Mouse (Mus musculus) macrophage (primary cell): Measurements from ENCODE around the gene Snai1. TPM values are rescaled to one million over a fixed set of nuclear protein-coding genes. Genes with fewer than 3 reads are reported as not detected.

Experiments used
- H3K27ac ChIP-seq: fragments of 350-480 bp; formaldehyde crosslinking; 2 replicates; pipeline ENCODE4 v1.9.0; 2021
- H3K36me3 ChIP-seq: fragments of 350-480 bp; formaldehyde crosslinking; 2 replicates; pipeline ENCODE4 v1.9.0; 2021; ENCODE audit errors: inconsistent target
- H3K4me3 ChIP-seq: fragments of 350-480 bp; formaldehyde crosslinking; 2 replicates; pipeline ENCODE4 v1.9.0; 2021; ENCODE audit errors: inconsistent target
- H3K79me2 ChIP-seq: fragments of 350-480 bp; formaldehyde crosslinking; 2 replicates; pipeline ENCODE4 v1.9.0; 2021; ENCODE audit errors: inconsistent target
- WGBS: methylation state at CpG from one replicate; pipeline ENCODE4 v1.1.7; 2026; ENCODE audit warnings: inconsistent platforms; ENCODE audit not compliant: missing documents; 5-methylcytosine and 5-hydroxymethylcytosine counted together
- polyA plus RNA-seq: library from polyadenylated mRNA; stranded (reverse); fragments of 250-400 nt; gene quantifications from 3 replicates; pipeline ENCODE4 v1.2.4, GENCODE M21; 2018; ENCODE audit warnings: inconsistent platforms

Gene Snai1
- polyA plus RNA-seq, 1 experiment from 2014 or later: not detected

DNA sequence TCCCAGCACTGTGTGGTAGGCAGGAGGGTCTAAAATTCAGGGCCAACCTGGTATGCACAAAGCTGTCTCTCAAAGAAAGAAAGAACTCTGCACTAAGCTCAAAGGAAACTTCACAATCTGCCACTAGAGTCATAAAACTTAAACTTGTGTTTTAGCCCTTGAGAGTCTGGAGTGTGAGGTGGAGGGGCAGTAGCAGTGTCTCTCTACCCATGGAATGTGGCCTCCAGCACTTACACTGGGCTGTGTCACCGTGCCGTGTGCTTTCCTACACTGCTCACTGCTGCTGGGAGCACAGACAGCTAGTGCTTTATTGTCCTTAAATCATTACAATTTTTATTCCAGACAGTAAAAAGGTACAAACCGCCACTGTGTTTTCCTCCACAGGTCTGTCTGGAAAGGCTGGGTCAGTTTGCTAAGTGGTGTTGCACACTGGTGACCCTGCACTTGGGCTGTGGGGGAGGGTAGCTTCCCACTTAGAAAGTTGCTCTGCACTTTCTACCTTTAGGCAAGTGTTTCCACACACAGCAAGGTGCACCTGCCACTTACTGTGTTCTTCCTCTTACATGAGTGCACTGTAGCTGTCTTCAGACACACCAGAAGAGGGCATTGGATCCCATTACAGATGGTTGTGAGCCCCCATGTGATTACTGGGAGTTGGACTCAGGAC lies 30.1 kb upstream of the Snai1 start:
- Histone ChIP-seq H3K4me3 (no peak overlapping the region), H3K79me2 (peaks cover 91% of the 10 kb centered on the region), H3K36me3 (peaks cover 64% of the 10 kb centered on the region), H3K27ac (no peak overlapping the region)
- 95% methylated on average over 3 of the region's 3 CpGs for WGBS

DNA sequence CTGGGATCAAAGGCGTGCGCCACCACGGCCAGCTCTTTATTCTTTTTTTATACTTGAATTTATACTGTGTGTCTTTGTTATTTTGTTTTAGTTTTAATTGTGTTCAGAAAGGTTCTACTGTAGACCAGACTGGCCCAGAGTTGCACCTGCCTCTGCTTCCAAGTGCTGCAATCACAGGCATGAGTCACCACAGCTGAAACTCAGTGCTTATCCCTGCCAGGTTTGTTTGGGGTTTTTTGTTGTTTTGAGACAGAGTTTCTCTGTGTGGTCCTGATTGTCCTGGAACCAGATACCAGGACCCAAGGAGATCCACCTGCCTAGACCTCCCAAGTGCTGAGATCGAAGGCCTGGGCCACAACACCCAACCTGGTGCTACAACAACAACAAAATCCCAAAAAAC lies 29.4 kb upstream of the Snai1 start:
- Histone ChIP-seq H3K4me3 (no peak overlapping the region), H3K79me2 (peaks cover 98% of the 10 kb centered on the region), H3K27ac (no peak overlapping the region), H3K36me3 (peaks cover 71% of the 10 kb centered on the region)
- 93% methylated on average over 2 of the region's 4 CpGs for WGBS

DNA sequence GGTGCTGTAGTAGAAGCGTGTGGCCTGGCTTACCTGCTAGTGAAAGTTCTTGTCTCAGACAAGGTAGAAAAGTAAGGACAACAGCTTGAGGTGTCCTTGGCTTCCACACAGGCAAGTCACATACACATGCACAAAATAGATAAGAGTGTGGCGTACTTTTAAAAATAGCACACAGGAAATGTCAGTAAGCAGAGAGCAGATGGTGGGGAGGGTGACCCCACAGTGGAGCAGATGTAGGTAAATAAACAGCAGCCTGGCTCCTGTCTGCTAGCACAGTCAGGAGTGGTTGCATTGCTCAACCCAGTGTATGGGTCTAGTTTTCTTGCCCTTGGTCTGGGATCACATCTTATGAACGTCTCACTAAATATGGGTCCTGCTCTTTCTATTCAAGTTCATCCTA lies 27.5 kb upstream of the Snai1 start:
- no peak overlapping the region for H3K27ac ChIP-seq
- WGBS: 44% methylated on average over 3 of the region's 3 CpGs
- peaks cover 92% of the 10 kb centered on the region for H3K79me2 ChIP-seq
- no peak overlapping the region for H3K4me3 ChIP-seq
- peaks cover 90% of the 10 kb centered on the region for H3K36me3 ChIP-seq

DNA sequence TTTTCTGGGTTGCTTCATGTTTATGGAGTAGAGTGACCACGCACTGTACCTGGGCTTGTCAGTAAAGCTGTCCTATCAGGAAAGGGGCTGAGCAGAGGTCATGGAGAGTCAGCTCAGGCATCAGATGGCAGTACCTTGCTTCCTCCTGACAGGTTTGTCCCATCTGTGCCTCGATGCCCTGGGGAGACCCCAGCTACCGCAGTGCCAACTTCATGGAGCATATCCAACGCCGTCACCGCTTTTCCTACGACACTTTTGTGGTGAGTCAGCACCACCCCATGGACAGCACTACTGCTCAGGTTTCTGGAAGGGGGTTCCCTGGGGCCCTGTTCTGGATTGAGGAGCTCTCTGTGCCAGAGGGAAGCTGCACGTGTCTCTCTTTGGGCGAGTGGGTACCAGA lies 25.6 kb upstream of the Snai1 start:
- WGBS: 94% methylated on average over 9 of the region's 9 CpGs
- Histone ChIP-seq H3K36me3 (peaks cover 100% of the 10 kb centered on the region), H3K4me3 (no peak overlapping the region)

DNA sequence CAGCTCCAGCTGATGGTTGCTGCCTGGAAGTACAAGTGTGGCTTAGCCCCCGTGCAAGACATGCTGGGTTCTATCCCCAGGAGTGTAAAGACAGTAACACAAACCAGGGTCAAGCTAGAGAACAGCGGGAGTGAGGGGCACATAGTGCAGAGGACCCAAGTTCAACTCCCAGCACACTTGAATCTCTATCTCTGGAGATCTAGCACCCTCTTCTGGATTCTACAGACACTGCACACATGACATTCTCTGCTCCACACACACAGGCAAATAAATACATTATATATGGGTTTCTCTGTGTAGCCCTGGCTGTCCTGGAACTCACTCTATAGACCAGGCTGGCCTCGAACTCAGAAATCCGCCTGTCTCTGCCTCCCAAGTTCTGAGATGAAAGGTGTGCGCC lies 25.0 kb upstream of the Snai1 start:
- Histone ChIP-seq H3K27ac (no peak overlapping the region), H3K79me2 (peaks cover 67% of the 10 kb centered on the region), H3K4me3 (no peak overlapping the region), H3K36me3 (peaks cover 100% of the 10 kb centered on the region)
- WGBS: 97% methylated on average over 5 of the region's 5 CpGs

More for the DNA sequence above, 25.6 kb upstream of the Snai1 start:
- Histone ChIP-seq H3K27ac (no peak overlapping the region), H3K79me2 (peaks cover 73% of the 10 kb centered on the region)

DNA sequence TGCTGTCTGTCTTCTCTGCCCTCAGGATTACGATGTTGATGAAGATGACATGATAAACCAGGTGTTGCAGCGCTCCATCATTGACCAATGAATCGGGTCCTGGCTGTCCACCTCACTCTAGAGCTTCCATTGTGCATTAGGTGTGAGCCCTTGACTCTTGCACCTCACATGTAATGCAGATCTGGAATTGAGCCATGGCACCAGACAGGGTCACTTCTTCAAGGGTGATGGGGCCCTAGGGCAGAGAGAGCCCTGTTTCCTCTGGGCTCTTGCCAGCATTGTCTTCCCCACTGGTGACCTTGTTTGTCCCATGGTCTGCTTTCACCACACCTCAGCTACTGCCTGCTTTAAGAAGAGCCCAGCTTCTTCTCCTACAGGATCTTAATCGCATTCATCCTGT lies 23.4 kb upstream of the Snai1 start:
- Histone ChIP-seq H3K79me2 (peaks cover 50% of the 10 kb centered on the region), H3K4me3 (no peak overlapping the region), H3K27ac (no peak overlapping the region), H3K36me3 (peaks cover 84% of the 10 kb centered on the region)
- 99% methylated on average over 4 of the region's 4 CpGs for WGBS

DNA sequence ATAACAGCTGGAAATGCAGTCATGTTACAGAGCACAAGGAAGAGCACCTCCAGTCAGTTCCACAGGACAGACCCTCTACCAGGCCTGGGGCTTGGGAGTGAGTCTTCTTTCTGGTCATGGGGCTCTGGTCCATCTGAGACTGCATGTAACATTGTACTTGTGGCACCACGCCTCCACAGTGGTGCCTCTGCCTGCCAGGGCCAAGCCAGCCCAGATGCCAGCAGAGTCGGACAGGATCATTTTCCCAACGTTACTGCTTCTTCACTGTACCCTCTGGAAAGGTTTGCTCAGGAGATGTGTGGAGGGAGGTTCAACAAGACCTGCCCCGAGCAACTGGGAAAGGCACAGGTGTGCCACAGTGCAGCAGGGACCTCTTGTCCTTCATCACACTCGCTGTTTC lies 22.3 kb upstream of the Snai1 start:
- no peak overlapping the region for H3K27ac ChIP-seq
- H3K79me2 ChIP-seq: peaks cover 40% of the 10 kb centered on the region
- WGBS: 98% methylated on average over 5 of the region's 5 CpGs
- H3K36me3 ChIP-seq: peaks cover 74% of the 10 kb centered on the region
- no peak overlapping the region for H3K4me3 ChIP-seq

DNA sequence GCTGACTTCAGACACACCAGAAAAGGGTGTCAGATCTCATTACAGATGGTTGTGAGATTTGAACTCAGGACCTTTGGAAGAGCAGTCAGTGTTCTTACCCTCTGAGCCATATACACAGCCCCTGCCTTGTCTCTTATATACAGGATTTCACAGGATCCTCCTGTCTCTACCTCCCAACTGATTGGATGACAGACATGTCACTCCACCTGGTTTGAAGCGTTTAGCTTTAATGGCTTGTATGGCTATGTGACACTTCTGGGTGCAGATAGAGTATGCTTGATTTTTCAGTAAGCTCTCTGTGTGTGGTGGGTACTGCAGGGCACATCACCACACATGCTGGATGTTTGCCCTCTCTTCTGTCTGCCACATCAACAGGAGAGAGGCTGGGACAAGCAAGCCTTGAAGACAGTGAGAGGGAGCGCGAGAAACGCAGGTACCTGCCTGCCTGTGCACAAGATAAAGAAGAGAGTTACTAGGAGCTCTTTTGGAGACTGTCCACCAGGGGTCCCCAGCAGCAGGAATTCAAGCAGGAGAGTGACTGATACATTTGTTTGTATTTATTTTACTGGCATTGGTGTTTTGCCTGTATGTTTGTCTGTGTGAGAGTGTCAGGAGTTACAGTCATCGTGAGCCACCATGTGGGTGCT lies 18.3 kb upstream of the Snai1 start:
- Histone ChIP-seq H3K27ac (no peak overlapping the region), H3K36me3 (peaks cover 33% of the 10 kb centered on the region), H3K4me3 (no peak overlapping the region), H3K79me2 (peaks cover 3% of the 10 kb centered on the region; the same call in 1 of the 2 replicates)
- 91% methylated on average over 5 of the region's 5 CpGs for WGBS

DNA sequence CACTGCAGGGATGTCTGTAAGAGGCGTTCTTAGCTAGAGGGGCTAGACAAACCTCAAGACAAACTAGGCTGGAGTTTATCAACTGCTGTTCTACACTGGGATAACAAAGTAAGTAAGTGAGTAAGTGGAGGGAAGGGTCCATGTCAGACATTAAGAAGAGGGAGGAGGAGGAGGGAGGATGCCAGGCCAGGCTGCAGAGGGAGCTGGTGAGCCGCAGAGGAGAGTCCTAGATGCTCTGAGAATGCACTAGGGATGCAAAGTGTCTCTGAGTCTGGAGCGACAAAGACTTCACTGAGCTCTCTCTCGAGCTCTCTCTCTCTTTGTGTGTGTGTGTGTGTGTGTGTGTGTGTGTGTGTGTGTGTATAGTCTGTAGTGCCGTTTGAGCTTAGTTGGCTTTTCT lies 9.7 kb upstream of the Snai1 start:
- H3K36me3 ChIP-seq: no peaks in the 10 kb centered on the region
- H3K4me3 ChIP-seq: no peak overlapping the region
- no peaks in the 10 kb centered on the region for H3K79me2 ChIP-seq
- H3K27ac ChIP-seq: no peak overlapping the region
- 47% methylated on average over 5 of the region's 5 CpGs for WGBS

DNA sequence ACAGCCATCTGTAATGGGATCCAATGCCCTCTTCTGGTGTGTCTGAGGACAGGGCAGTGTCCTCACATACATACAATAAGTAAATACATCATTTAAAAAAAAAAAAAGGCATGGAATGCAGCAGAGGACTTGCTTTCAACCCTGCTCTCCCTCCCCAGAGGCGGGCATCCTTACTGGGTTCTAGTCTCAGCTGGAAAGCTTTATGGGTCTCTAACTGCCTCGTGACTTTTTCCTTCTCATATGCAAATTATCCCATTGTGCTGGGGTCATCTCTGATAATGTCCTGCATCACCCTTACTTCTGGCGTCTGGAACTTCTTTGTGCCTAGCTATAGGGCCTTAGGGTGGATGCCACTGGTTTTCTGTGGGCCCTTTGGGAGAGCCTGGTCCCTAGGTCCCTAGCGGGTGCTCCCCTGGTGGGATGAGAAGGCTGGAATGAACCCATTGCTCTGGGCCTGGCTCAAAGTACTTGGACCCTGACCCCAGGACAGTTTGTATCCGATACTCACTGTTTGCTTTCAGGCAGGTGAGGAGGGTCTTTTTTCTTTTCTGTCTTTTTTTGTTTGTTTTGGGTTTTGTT lies 8.0 kb upstream of the Snai1 start:
- WGBS: 88% methylated on average over 5 of the region's 5 CpGs
- H3K27ac ChIP-seq: no peak overlapping the region
- no peaks in the 10 kb centered on the region for H3K36me3 ChIP-seq
- H3K4me3 ChIP-seq: no peak overlapping the region
- no peaks in the 10 kb centered on the region for H3K79me2 ChIP-seq

DNA sequence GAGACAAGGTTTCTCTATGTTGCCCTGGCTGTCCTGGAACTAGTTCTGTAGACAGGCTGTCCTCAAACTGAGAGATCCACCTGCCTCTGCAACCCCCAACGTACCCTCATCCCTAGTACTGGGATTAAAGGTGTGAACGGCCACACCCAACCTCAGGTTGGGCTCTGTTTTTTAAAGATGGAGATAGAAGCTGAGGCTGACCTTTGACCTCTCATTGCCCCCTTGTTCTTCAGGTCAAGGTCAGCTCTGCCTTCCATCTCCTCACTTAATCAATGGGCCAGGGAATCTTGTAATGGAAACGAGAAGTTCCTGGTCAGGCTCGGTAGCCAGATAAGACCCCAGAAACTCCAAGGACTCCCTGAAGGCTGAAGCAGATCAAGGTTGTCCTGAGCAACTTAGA lies 7.5 kb upstream of the Snai1 start:
- Histone ChIP-seq H3K4me3 (no peak overlapping the region), H3K27ac (no peak overlapping the region), H3K36me3 (no peaks in the 10 kb centered on the region), H3K79me2 (no peaks in the 10 kb centered on the region)
- 89% methylated on average over 4 of the region's 4 CpGs for WGBS

DNA sequence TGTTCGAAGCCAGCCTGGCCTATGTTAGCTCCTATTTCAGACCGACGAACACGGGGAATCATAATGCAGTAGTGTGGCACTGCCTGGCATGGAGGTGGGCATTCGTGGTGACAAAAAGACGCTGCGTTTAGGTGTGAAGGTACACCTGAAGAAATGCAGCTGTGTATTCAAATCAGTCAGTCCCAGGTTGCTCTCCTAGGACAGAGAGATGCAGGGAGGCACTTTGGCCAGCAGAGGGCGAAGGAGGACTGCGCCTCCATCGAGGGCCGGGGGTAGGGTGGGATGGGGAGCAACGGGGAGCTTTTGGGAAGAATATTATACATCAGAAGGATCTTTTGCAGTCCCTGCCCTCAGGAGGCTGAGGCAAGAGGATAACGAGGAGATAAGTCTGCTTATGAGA lies 5.9 kb upstream of the Snai1 start:
- no peaks in the 10 kb centered on the region for H3K36me3 ChIP-seq
- H3K4me3 ChIP-seq: no peak overlapping the region
- 23% methylated on average over 13 of the region's 13 CpGs for WGBS
- H3K27ac ChIP-seq: no peak overlapping the region
- no peaks in the 10 kb centered on the region for H3K79me2 ChIP-seq

DNA sequence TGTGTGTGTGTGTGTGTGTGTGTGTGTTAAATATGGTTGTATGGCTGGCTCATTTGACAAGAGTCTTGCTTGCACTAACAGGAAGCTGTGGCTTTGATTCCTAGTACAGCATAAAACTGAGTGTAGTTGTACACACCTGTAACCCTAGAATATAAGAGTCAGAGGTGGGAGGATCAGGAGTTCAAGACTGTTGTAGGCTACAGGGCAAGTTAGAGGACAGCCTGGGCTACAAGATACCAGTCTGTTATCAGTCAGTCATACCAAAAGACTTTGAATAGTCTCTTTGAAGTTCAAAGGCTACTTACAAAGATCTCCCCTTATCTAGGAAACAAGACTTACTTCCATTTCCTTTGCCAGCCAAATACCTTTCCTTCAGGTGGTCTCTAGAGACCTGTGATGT lies 4.1 kb upstream of the Snai1 start:
- Histone ChIP-seq H3K4me3 (no peak overlapping the region), H3K36me3 (no peaks in the 10 kb centered on the region), H3K79me2 (no peaks in the 10 kb centered on the region), H3K27ac (no peak overlapping the region)

DNA sequence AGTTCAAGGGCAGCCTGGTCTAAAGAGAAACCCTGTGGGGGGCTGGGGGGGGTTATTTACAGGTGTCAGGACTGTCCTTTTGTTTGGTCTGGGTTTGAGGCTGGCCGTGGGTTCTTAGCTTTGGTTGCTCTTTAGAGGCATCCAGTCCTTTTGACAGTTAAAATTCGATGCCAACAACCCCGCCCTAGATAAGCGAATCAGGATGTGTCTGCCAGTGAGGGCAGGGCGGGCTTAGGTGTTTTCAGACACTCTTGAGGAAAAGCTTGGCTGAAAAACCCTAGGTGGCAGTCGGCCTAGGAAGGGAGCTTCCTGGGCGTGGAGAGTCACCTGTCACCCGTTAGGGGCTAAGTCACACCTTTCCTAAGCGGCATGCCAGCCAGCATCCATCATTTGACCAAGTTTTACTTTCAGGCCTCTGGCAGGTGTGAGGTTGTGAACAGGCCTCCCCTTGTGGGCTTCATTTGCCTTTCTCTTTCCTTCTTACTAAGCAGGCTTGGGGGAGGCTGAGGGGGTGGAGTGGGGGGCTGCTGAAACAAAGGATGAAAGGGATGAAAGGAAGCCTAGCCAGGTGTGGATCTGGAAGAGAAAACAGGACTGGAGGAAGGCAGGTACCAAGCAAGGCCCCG lies 1.6 kb upstream of the Snai1 start:
- no peaks in the 10 kb centered on the region for H3K36me3 ChIP-seq
- H3K27ac ChIP-seq: no peak overlapping the region
- no peak overlapping the region for H3K4me3 ChIP-seq
- H3K79me2 ChIP-seq: no peaks in the 10 kb centered on the region
- 71% methylated on average over 10 of the region's 10 CpGs for WGBS

DNA sequence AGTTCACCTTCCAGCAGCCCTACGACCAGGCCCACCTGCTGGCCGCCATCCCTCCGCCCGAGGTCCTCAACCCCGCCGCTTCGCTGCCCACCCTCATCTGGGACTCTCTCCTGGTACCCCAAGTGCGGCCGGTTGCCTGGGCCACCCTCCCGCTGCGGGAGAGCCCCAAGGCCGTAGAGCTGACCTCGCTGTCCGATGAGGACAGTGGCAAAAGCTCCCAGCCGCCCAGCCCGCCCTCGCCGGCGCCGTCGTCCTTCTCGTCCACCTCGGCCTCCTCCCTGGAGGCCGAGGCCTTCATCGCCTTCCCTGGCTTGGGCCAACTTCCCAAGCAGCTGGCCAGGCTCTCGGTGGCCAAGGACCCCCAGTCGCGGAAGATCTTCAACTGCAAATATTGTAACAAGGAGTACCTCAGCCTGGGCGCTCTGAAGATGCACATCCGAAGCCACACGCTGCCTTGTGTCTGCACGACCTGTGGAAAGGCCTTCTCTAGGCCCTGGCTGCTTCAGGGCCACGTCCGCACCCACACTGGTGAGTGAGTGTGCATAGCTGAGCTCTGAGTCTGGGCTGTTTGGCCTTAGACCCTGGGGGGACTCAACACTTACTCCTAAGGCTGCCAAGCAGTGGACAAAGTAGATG lies 794 bp downstream of the Snai1 start:
- H3K79me2 ChIP-seq: no peaks in the 10 kb centered on the region
- WGBS: 83% methylated on average over 33 of the region's 34 CpGs
- H3K27ac ChIP-seq: no peak overlapping the region
- H3K4me3 ChIP-seq: no peak overlapping the region
- H3K36me3 ChIP-seq: no peaks in the 10 kb centered on the region
